Mouse (Mus musculus) left cerebral cortex, postnatal 14 days (tissue): ENCODE results near the gene Atl3. TPM values are rescaled to one million over a fixed set of nuclear protein-coding genes. Genes with fewer than 3 reads are reported as not detected.

Experiments
- DNase-seq, 2 experiments: peaks; one replicate each; pipeline ENCODE4 v3.0.0; 2021 to 2022; ENCODE audit warnings: low spot score in 2 of 2, mixed read lengths in 1 of 2
- intact Hi-C: fragments of 180-260 bp; cut with DNase I; formaldehyde crosslinking; loops from one replicate; pipeline ENCODE4 v1.15.1; 2025
- total RNA-seq, 2 experiments: library from RNA; stranded (reverse); gene quantifications; 2 replicates each; pipeline ENCODE4 v1.2.3; 2021

Gene Atl3
- total RNA-seq, 2 experiments from 2014 or later, result 19.6 to 21.1 TPM

GRCm38 (mm10) chr19:7554881-7555280, 61.0 kb downstream of the Atl3 start:
- intact Hi-C loops, result no loop called here
- no peak for DNase-seq

GRCm38 (mm10) chr19:7556641-7557040, 62.8 kb downstream of the Atl3 start:
- DNase-seq, result no peak
- intact Hi-C loops, result no loop called here

- DNase-seq, result peak in 1 of 2 experiments; percentile 22
- intact Hi-C loops, result no loop called here
These were observed 63.5 kb downstream of the Atl3 start, which contains the start of gene Pla2g16 for GRCm38 (mm10) chr19:7557328-7557822. Gene Pla2g16, plus strand, starts transcription at chr19:7557459.

GRCm38 (mm10) chr19:7557844-7558243, 64.0 kb downstream of the Atl3 start:
- no peak for DNase-seq
- intact Hi-C loops, result no loop called here

GRCm38 (mm10) chr19:7558675-7559074, 64.8 kb downstream of the Atl3 start:
- DNase-seq, result no peak
- intact Hi-C loops, result no loop called here

GRCm38 (mm10) chr19:7559986-7560385, 66.1 kb downstream of the Atl3 start:
- intact Hi-C loops, result no loop called here
- no peak for DNase-seq

GRCm38 (mm10) chr19:7561456-7561855, 67.6 kb downstream of the Atl3 start:
- intact Hi-C loops, result no loop called here
- no peak for DNase-seq

- peak in 1 of 2 experiments; percentile 15 for DNase-seq
- intact Hi-C loops, result no loop called here
These were observed 68.8 kb downstream of the Atl3 start for GRCm38 (mm10) chr19:7562601-7563129.

GRCm38 (mm10) chr19:7563676-7564075, 69.8 kb downstream of the Atl3 start:
- intact Hi-C loops, result no loop called here
- DNase-seq, result no peak

GRCm38 (mm10) chr19:7564457-7564856, 70.6 kb downstream of the Atl3 start:
- intact Hi-C loops, result no loop called here
- DNase-seq, result no peak

- DNase-seq, result peak; percentile 12 to 30
- intact Hi-C loops, result no loop called here
These were observed 73.0 kb downstream of the Atl3 start for GRCm38 (mm10) chr19:7566826-7567225.

GRCm38 (mm10) chr19:7568364-7568763, 74.5 kb downstream of the Atl3 start:
- intact Hi-C loops, result no loop called here
- DNase-seq, result no peak

GRCm38 (mm10) chr19:7569650-7570049, 75.8 kb downstream of the Atl3 start:
- DNase-seq, result no peak
- intact Hi-C loops, result no loop called here

- no peak for DNase-seq
- intact Hi-C loops, result no loop called here
These were observed 82.3 kb downstream of the Atl3 start for GRCm38 (mm10) chr19:7576180-7576579.

GRCm38 (mm10) chr19:7577710-7578109, 83.9 kb downstream of the Atl3 start:
- no peak for DNase-seq
- intact Hi-C loops, result no loop called here

- no peak for DNase-seq
- intact Hi-C loops, result no loop called here
These were observed 87.2 kb downstream of the Atl3 start for GRCm38 (mm10) chr19:7581042-7581441.

GRCm38 (mm10) chr19:7583101-7583500, 89.3 kb downstream of the Atl3 start:
- intact Hi-C loops, result no loop called here
- no peak for DNase-seq

- DNase-seq, result no peak
- intact Hi-C loops, result no loop called here
These were observed 89.8 kb downstream of the Atl3 start for GRCm38 (mm10) chr19:7583599-7583998.

- intact Hi-C loops, result no loop called here
- no peak for DNase-seq
These were observed 91.4 kb downstream of the Atl3 start for GRCm38 (mm10) chr19:7585279-7585678.

GRCm38 (mm10) chr19:7585764-7586163, 91.9 kb downstream of the Atl3 start:
- no peak for DNase-seq
- intact Hi-C loops, result no loop called here
